Mouse (Mus musculus): Measurements from ENCODE around the gene Map3k20. TPM values are rescaled to one million over a fixed set of nuclear protein-coding genes. Genes with fewer than 3 reads are reported as not detected.

The Map3k20 gene
- total RNA-seq (2018; cell fraction: chromatin; rRNA removed) = 100 to 1,000 TPM in 2 of 26 experiments, 10 to 100 TPM in 24; 37.3 to 146 (median 66.1) TPM
- total RNA-seq (2018; cell fraction: cytosol; rRNA removed) = 10 to 100 TPM; 14.6 to 38.4 (median 24.7) TPM
- 100 to 1,000 TPM in 1 of 26 experiments, 10 to 100 TPM in 25; 21.7 to 109 (median 43.0) TPM for total RNA-seq (2018; cell fraction: nucleus; rRNA removed)
- polyA plus RNA-seq (2018) = 10.0 to 19.0 TPM (median 16.9 TPM) in 3 replicates

DNA sequence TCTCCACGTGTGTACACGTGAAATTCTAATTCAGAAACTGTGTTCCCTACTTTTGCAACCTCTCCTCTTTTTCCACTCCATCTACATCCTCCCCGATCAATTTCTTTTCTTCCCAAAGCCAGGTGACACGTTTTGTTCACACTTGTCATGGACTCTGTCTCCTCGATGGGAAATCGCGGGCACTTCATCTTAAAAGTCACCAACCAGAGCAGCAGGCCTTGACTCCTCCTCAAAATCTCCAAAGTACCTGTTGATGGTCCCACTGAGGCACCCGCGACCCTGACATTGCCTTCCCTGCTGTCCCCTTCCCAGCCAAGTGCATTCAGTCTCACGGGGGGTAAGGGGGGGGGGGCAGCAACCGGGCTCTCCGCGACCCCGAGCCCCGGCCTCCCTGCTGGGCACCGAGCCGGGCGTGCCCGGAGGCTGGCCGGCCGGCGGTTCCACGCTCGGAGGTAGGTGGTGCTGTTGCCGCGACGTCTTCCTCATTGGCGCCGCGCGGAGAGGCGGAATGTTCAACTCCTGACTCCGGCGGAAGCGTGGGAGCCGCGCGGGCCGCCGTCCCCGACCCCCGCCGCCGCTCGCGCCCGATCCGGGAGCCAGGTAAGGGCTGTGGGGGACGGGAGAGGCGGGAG, at the start of gene Map3k20:
Map3k20 (plus strand) TSS at position 382 of the 632 bp plus-strand sequence.
- Histone ChIP-seq H3K36me3 (ENCODE audit: inconsistent target) (no peaks in the 10 kb centered on the region), H3K27ac (peak within 1 kb of the TSS; percentile 57), H3K4me3 (ENCODE audit: inconsistent target) (peak within 1 kb of the TSS; percentile 59), H3K79me2 (ENCODE audit: inconsistent target) (peaks cover 39% of the 10 kb centered on the region)
- WGBS (ENCODE audit: missing documents) = 7% methylated on average over 48 of the region's 50 CpGs

DNA sequence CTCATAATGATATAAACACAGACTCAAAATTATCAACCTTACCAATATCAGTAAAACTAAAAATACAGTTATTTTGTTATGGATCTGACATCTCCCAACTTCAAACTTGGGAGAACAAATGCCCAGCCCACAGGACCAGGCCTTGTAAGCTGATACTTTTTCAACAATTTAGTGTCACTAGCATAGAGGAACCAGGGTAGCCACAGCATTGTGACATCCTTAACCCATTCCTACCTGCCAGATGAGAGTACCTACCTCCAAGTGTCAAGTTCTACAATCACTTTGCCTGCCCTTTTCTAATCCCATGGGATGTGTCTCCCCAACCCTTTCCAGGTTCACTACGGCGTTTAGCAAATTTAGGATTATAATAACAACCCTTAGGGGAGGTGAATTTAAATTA, 47.0 kb upstream of the Map3k20 start:
- no peak overlapping the region for H3K27ac ChIP-seq
- H3K36me3 ChIP-seq (ENCODE audit: inconsistent target) = no peaks in the 10 kb centered on the region
- no peaks in the 10 kb centered on the region for H3K79me2 ChIP-seq (ENCODE audit: inconsistent target)
- 81% methylated on average over 2 of the region's 2 CpGs for WGBS (ENCODE audit: missing documents)
- H3K4me3 ChIP-seq (ENCODE audit: inconsistent target) = no peak overlapping the region

DNA sequence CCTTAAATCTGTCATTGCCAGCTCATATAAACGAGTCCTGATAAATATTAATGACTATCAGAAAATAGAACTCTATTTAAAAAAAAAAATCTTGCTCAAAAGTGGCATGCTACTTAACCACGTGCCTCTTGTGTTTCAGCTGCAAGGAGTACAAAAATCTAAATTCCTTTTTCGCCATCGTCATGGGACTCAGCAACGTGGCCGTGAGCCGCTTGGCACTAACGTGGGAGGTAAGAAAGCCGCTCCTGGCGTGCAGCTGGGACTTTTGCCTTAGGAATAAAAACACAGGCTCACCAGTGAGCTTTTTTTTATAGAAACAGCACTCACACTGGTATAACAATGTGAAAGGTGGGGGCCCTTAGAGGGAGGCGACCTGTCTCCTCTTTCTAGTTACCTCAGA, 46.5 kb upstream of the Map3k20 start:
- no peaks in the 10 kb centered on the region for H3K36me3 ChIP-seq (ENCODE audit: inconsistent target)
- H3K27ac ChIP-seq = no peak overlapping the region
- H3K79me2 ChIP-seq (ENCODE audit: inconsistent target) = no peaks in the 10 kb centered on the region
- WGBS (ENCODE audit: missing documents) = 76% methylated on average over 11 of the region's 11 CpGs
- no peak overlapping the region for H3K4me3 ChIP-seq (ENCODE audit: inconsistent target)

DNA sequence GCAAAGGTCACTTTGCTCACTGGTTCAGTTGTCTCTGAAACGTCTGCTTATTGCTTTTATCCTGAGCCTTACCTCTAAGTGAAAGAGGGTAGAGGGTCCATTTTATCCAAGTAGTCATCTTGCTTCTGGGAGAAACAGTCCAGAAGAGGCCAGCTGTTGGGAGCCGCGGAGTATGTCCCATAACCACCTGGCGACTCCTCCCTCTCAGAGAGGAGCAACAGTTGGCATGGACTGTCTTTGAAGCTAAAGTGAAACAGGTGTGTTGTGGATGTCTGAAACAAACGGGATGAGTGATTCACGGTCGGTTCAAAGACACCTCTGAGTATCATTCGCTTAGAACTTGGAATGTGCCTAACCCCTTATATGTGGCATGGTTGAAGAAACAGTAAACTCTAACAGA, 46.0 kb upstream of the Map3k20 start:
- 91% methylated on average over 8 of the region's 8 CpGs for WGBS (ENCODE audit: missing documents)
- Histone ChIP-seq H3K4me3 (ENCODE audit: inconsistent target) (no peak overlapping the region), H3K27ac (no peak overlapping the region), H3K36me3 (ENCODE audit: inconsistent target) (no peaks in the 10 kb centered on the region), H3K79me2 (ENCODE audit: inconsistent target) (no peaks in the 10 kb centered on the region)

DNA sequence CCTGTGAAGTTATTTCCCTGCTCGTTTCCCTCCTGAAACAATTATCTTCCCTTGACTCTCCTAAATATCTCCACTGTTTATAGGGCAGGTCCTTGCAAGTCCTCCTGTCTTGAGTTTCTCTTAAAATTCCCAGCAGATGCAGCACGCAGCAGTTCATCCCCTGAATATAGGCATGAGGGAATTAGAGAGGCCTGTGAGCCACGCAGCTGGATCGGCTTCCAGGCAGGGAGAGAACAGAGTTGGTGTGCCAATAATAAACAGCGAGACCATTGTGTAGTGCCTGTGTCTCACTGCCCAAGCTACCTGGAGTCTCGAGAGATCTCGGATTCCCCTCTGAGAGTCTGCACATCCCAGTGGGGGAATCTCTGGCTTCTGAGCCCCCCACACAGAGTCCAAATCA, 45.4 kb upstream of the Map3k20 start:
- no peaks in the 10 kb centered on the region for H3K36me3 ChIP-seq (ENCODE audit: inconsistent target)
- 100% methylated on average over 7 of the region's 7 CpGs for WGBS (ENCODE audit: missing documents)
- H3K27ac ChIP-seq = no peak overlapping the region
- H3K79me2 ChIP-seq (ENCODE audit: inconsistent target) = no peaks in the 10 kb centered on the region
- no peak overlapping the region for H3K4me3 ChIP-seq (ENCODE audit: inconsistent target)

DNA sequence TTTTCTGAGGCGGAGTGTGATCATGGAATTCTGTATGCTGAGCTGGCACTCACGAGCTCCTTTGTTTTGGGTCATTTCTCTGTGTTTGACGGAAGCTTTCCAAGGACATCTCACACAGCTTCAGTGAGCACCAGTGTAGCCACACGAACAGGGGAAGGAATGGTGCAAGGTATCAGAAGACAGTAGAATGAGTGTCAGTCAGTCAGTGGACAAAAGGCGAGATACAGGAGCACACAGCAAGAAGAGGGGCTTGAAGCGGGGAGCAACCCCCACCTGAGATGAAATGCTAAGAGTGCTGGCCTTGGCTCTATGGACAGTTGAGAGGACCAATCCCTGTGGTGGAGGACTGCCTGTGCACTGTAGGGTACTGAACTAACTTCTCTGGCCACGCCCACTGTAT, 44.7 kb upstream of the Map3k20 start:
- Histone ChIP-seq H3K36me3 (ENCODE audit: inconsistent target) (no peaks in the 10 kb centered on the region), H3K27ac (no peak overlapping the region), H3K4me3 (ENCODE audit: inconsistent target) (no peak overlapping the region), H3K79me2 (ENCODE audit: inconsistent target) (no peaks in the 10 kb centered on the region)
- 91% methylated on average over 7 of the region's 7 CpGs for WGBS (ENCODE audit: missing documents)

DNA sequence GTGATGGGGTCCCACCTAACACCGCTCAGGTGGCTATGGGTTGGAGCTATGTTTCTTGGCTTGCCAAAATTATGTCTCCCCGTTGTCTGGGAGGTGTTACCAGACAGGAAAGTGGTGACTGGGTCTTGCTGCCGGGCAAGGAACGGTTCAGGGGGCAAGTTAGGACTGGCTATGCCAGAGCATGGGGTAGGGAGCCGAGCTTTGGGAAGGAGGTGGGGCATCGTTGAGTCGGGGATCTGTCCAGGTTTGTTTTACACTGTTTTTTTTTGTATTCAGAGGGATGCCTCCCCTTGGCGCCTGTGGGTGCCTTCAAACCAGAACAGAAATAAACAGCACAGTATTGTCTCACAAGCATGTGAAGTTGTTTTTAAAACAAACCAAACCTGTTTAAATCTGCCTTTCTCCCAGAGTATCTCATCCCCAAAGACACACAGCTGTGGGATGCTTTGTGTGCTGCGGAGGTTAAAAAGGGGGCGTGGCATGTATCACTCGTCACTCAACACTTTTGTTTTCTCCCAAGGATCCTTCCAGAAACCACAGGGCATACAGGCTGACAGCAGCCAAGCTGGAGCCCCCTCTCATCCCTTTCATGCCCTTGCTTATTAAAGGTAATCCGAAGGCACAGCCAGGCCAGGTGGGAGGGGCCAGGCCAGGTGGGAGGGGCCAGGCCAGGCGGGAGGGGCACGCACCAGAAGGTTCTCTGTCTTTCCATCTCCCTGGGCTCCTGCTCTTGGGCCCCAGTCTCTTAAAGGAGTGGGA, 43.5 kb upstream of the Map3k20 start:
- H3K79me2 ChIP-seq (ENCODE audit: inconsistent target) = no peaks in the 10 kb centered on the region
- no peaks in the 10 kb centered on the region for H3K36me3 ChIP-seq (ENCODE audit: inconsistent target)
- H3K4me3 ChIP-seq (ENCODE audit: inconsistent target) = no peak overlapping the region
- no peak overlapping the region for H3K27ac ChIP-seq
- WGBS (ENCODE audit: missing documents) = 85% methylated on average over 14 of the region's 14 CpGs

DNA sequence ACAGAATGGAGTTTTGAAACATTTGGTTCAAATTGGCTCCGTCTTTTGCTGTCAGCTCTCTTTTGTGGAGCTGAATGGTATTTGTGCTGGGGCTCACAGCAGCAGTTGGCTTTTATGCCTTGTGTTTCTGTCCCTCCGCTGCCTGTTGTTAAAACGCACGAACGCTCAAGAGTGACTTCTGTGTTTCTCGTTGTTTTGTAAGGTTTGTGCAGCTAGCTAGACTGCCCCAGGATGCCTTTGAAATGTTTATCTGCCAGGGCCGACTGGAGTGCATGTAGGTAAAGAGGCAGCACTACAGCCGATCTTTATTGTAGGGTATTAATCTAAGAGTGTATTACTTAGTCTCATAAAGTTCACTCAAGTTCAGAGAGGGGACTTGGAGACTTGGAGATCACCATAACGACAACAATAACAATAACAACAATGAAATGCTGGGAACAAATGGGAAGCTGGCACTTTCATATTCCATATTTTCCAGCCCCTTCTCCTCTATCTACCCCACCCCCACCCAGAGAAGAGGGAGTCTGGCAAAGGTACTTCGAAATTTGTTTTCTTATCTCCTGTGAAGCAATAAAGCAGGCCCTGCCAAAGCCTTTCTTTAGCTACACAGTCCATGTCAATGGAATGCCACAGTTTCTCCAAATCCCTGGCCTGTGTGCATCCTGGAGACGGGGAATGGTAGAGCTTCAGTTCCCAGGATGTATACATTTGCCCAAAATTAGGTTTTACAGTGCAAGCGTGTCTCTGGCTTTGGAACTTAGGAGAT, 42.3 kb upstream of the Map3k20 start:
- Histone ChIP-seq H3K36me3 (ENCODE audit: inconsistent target) (no peaks in the 10 kb centered on the region), H3K4me3 (ENCODE audit: inconsistent target) (no peak overlapping the region), H3K27ac (no peak overlapping the region), H3K79me2 (ENCODE audit: inconsistent target) (no peaks in the 10 kb centered on the region)
- WGBS (ENCODE audit: missing documents) = 98% methylated on average over 12 of the region's 12 CpGs

DNA sequence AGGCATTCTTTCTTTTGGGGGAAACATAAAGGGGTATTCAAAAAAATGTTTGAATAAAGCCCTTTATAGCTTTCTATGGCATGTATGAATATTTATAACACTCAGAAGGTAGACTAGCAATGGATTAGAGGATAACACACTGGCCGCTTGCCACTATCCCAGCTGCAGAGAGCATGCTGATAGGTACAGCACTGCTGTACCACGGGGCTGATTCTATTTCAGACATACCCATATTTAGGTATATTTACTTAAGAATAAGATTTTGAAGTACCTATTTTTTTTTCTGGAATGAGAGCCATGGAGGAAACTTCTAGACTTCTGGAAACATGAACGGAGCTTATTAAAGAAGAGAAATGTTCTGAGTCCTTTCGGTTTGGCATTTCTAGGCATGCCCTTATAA, 39.8 kb upstream of the Map3k20 start:
- Histone ChIP-seq H3K79me2 (ENCODE audit: inconsistent target) (no peaks in the 10 kb centered on the region), H3K4me3 (ENCODE audit: inconsistent target) (no peak overlapping the region), H3K36me3 (ENCODE audit: inconsistent target) (no peaks in the 10 kb centered on the region), H3K27ac (no peak overlapping the region)
- WGBS (ENCODE audit: missing documents) = 100% methylated on average over 4 of the region's 4 CpGs

DNA sequence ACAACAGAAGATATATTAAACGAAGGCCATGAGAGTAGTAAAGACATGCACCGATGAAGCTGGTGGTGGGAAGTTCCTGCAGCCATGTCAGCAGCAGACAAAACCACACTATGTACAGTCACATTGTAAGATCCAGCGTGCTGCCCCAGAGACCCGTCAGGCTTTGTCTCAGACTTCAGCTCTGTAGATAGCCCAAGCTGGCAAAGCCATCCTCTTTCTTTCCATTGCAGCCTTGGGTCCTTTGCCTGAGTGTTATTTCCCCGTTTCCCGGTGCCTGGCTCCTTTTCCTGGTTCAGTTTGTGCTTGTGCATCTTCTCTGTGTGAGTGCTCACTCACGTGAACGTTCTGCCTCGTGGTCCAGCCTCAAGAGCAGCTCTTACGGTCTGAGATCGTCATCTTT, 39.1 kb upstream of the Map3k20 start:
- H3K27ac ChIP-seq = no peak overlapping the region
- H3K79me2 ChIP-seq (ENCODE audit: inconsistent target) = no peaks in the 10 kb centered on the region
- 97% methylated on average over 11 of the region's 11 CpGs for WGBS (ENCODE audit: missing documents)
- H3K4me3 ChIP-seq (ENCODE audit: inconsistent target) = no peak overlapping the region
- no peaks in the 10 kb centered on the region for H3K36me3 ChIP-seq (ENCODE audit: inconsistent target)

DNA sequence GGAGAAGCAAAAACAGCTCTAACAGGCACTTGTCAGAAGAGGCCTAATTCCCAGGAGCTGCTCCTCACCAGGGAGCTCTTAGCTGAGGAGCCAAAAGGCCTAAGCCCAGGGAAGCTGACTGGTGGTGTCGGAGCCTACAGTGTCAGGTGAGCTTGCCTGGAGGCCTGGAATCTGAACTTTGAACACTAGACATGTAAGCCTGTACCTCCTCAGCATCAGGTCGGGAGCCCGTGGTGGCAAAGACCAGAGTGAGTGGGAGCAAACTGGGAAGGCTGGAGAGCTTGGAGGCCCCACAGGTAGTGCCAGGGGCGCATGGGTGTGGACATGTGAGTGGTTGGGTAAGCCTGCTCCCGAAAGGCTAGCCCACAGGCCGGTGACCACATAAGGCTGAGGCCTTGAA, 37.6 kb upstream of the Map3k20 start:
- H3K4me3 ChIP-seq (ENCODE audit: inconsistent target) = no peak overlapping the region
- no peaks in the 10 kb centered on the region for H3K36me3 ChIP-seq (ENCODE audit: inconsistent target)
- WGBS (ENCODE audit: missing documents) = 100% methylated on average over 6 of the region's 6 CpGs
- no peaks in the 10 kb centered on the region for H3K79me2 ChIP-seq (ENCODE audit: inconsistent target)
- no peak overlapping the region for H3K27ac ChIP-seq

DNA sequence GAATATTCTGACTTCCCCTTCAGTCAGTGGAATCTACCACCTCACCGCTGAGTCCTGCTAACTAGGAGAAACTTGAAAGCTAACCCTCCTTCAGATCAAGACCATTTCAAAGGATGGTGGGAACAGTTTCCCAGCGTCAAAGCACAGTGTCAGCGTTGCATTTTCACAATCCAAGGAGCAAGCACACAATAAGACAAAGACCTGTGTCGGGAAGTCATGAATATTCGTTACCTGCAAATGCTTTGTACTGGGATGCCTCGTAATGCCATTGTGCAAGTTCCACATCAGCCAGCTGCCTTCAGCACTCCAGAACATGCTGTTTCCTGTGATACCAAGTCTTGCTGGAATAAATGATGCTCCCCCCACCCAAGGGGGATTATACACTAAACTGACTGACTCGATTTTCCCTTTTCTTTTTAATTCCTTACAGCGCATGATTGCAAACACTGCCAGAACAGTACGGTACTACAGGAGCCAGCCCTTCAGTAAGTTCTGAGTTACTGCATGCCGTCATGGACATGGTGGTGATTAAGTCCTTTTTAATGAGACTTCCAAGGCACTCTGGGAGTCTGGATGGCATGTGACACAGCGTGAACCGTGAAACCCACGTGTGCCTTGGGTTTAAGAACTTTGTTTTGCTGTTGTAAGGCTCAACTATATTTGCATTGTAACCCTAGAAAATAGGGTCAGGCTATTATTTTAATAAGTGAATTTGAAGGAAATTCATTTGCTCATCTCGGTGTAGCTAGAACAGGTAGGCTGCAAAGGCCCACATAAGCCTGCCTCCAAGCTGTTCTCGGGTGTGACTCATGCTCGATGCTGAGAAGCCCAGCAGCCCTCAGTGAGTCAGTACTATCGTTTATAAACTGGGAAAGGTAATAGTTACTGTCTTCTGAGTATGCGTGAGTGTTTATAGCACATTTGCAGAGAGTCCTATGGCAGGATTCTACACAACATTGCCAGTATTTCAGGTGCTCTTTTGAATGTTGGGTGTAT, 32.6 kb upstream of the Map3k20 start:
- no peak overlapping the region for H3K27ac ChIP-seq
- 90% methylated on average over 18 of the region's 18 CpGs for WGBS (ENCODE audit: missing documents)
- no peak overlapping the region for H3K4me3 ChIP-seq (ENCODE audit: inconsistent target)
- no peaks in the 10 kb centered on the region for H3K36me3 ChIP-seq (ENCODE audit: inconsistent target)
- H3K79me2 ChIP-seq (ENCODE audit: inconsistent target) = no peaks in the 10 kb centered on the region

DNA sequence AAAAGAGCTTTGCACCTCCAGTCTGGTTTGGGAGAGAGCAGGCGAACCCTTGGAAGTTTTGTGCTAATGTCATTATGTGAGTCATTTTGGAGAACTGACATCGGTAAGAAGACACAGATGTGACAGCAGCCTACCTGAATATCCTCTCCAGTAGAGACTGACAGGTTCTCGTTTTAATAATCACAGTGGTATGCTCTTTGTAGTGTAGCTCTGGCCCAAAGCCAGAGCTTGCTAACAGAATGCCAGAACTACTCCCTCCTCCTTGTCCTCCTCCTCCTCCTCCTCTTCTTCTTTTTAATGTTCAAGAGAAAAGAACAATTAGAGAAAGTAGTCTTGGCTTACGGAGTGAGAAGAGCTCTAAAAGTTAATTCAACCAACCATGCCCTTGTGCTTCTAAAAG, 31.6 kb upstream of the Map3k20 start:
- WGBS (ENCODE audit: missing documents) = 85% methylated on average over 4 of the region's 4 CpGs
- H3K27ac ChIP-seq = no peak overlapping the region
- H3K79me2 ChIP-seq (ENCODE audit: inconsistent target) = no peaks in the 10 kb centered on the region
- H3K4me3 ChIP-seq (ENCODE audit: inconsistent target) = no peak overlapping the region
- H3K36me3 ChIP-seq (ENCODE audit: inconsistent target) = no peaks in the 10 kb centered on the region
